Mouse (Mus musculus) heart, embryonic 13.5 days (tissue): ENCODE measurements around the gene Amotl2. TPM values are rescaled to one million over a fixed set of nuclear protein-coding genes. Genes with fewer than 3 reads are reported as not detected.

Experiments used
- ATAC-seq: fragments of 200-750 bp; cut with Nextera tagmentation; 2 replicates; pipeline ENCODE4 v1.8.0; 2017; ENCODE audit warnings: moderate TSS enrichment; ENCODE audit not compliant: insufficient number of reproducible peaks, low FRiP score, low TSS enrichment; ENCODE audit errors: extremely low read depth
- H3K27ac ChIP-seq: fragments of 300-500 bp; sonication (generic); replicated peaks from 2 replicates; pipeline ENCODE4 v1.5.1; 2015; ENCODE audit warnings: moderate library complexity, mild to moderate bottlenecking, inconsistent platforms
- H3K27me3 ChIP-seq: fragments of 300-500 bp; sonication (generic); replicated peaks from 2 replicates; pipeline ENCODE4 v1.6.1; 2015; ENCODE audit warnings: mild to moderate bottlenecking, inconsistent platforms
- H3K36me3 ChIP-seq: fragments of 300-500 bp; sonication (generic); 2 replicates; pipeline ENCODE4 v1.6.1; 2015; ENCODE audit warnings: mild to moderate bottlenecking, inconsistent platforms
- H3K4me1 ChIP-seq: fragments of 300-500 bp; sonication (generic); 2 replicates; pipeline ENCODE4 v1.6.1; 2015; ENCODE audit warnings: inconsistent platforms
- H3K4me2 ChIP-seq: fragments of 300-500 bp; sonication (generic); 2 replicates; pipeline ENCODE4 v1.6.1; 2015; ENCODE audit warnings: inconsistent platforms, mild to moderate bottlenecking, moderate library complexity
- H3K4me3 ChIP-seq: fragments of 300-500 bp; sonication (generic); 2 replicates; pipeline ENCODE4 v1.5.1; 2015; ENCODE audit warnings: moderate library complexity, mild to moderate bottlenecking, inconsistent platforms
- H3K9ac ChIP-seq: fragments of 300-500 bp; sonication (generic); 2 replicates; pipeline ENCODE4 v1.6.1; 2015; ENCODE audit warnings: inconsistent platforms, mild to moderate bottlenecking, moderate library complexity
- H3K9me3 ChIP-seq: fragments of 300-500 bp; sonication (generic); 2 replicates; pipeline ENCODE4 v1.6.1; 2016; ENCODE audit warnings: inconsistent platforms
- WGBS: fragments of 180-500 bp; shearing (Covaris S2); methylation state at CpG from one replicate; pipeline ENCODE4 v1.1.7; 2015; ENCODE audit warnings: mixed read lengths; 5-methylcytosine and 5-hydroxymethylcytosine counted together
- polyA plus RNA-seq: library from polyadenylated mRNA; unstranded; fragments of >200 nt; fragmentation: Nextera tagmentation; extraction: Ambion mirVana; gene quantifications from 2 replicates; pipeline ENCODE4 v1.2.1, GENCODE M21; 2015

Gene Amotl2
- polyA plus RNA-seq, 1 experiment from 2014 or later = 35.9 TPM

- Histone ChIP-seq H3K4me1 (peaks cover 45% of the 10 kb centered on the region), H3K27me3 (no peaks in the 10 kb centered on the region), H3K9me3 (no peaks in the 10 kb centered on the region), H3K4me2 (no peak overlapping the region), H3K4me3 (no peak overlapping the region), H3K9ac (no peak overlapping the region), H3K27ac (no peak overlapping the region), H3K36me3 (peaks cover 37% of the 10 kb centered on the region)
- WGBS = 81% methylated on average over 3 of the region's 3 CpGs
- no peak for ATAC-seq
These were observed 18.8 kb downstream of the Amotl2 start for GRCm38 (mm10) chr9:102735231-102735630.

GRCm38 (mm10) chr9:102735996-102736395 lies 19.5 kb downstream of the Amotl2 start:
- H3K4me2 ChIP-seq = no peak overlapping the region
- H3K27me3 ChIP-seq = no peaks in the 10 kb centered on the region
- ATAC-seq = no peak
- H3K4me1 ChIP-seq = peaks cover 41% of the 10 kb centered on the region
- H3K36me3 ChIP-seq = peaks cover 30% of the 10 kb centered on the region
- H3K4me3 ChIP-seq = no peak overlapping the region
- no peak overlapping the region; the same call in 1 of the 2 replicates for H3K27ac ChIP-seq
- 25% methylated on average over 1 of the region's 1 CpGs for WGBS
- no peaks in the 10 kb centered on the region for H3K9me3 ChIP-seq
- H3K9ac ChIP-seq = 0 out of 2 replicates have a peak overlapping the region, but pooled peaks have one; percentile 28

- no peak overlapping the region for H3K4me3 ChIP-seq
- H3K36me3 ChIP-seq = peaks cover 16% of the 10 kb centered on the region
- H3K9ac ChIP-seq = no peak overlapping the region
- no peaks in the 10 kb centered on the region for H3K9me3 ChIP-seq
- H3K4me1 ChIP-seq = peaks cover 27% of the 10 kb centered on the region
- no peak for ATAC-seq
- H3K27me3 ChIP-seq = no peaks in the 10 kb centered on the region
- H3K27ac ChIP-seq = no peak overlapping the region
- WGBS = 36% methylated on average over 1 of the region's 1 CpGs
- H3K4me2 ChIP-seq = no peak overlapping the region
These were observed 20.9 kb downstream of the Amotl2 start for GRCm38 (mm10) chr9:102737405-102737804.

DNA sequence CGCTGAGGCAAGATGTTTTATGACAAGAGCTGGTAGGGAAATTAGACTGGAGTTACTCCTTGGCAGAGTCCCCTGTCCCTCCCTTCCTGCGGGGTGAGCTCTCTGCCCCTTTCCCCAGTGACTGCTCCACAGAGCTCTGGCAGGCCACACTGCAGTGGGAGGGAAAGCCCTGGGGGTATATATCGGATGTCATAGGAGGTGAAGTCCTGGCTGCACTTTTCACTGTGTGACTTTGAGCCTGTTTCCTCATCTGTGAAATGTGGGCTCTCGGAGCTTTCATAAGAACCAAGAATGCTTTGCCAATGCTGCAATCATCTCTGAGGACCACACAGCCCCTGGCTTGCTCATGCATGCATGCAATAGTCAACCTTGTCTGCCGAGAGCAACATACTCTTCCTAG lies 30.3 kb downstream of the Amotl2 start:
- no peak overlapping the region for H3K9ac ChIP-seq
- 70% methylated on average over 5 of the region's 5 CpGs for WGBS
- H3K4me1 ChIP-seq = no peaks in the 10 kb centered on the region
- no peak for ATAC-seq
- H3K27me3 ChIP-seq = no peaks in the 10 kb centered on the region
- H3K4me3 ChIP-seq = no peak overlapping the region
- H3K27ac ChIP-seq = no peak overlapping the region
- H3K4me2 ChIP-seq = no peak overlapping the region
- H3K9me3 ChIP-seq = no peaks in the 10 kb centered on the region
- no peaks in the 10 kb centered on the region for H3K36me3 ChIP-seq

GRCm38 (mm10) chr9:102747902-102748301 lies 31.4 kb downstream of the Amotl2 start:
- Histone ChIP-seq H3K27ac (no peak overlapping the region), H3K4me2 (no peak overlapping the region), H3K27me3 (no peaks in the 10 kb centered on the region), H3K9me3 (no peaks in the 10 kb centered on the region), H3K4me3 (no peak overlapping the region), H3K9ac (no peak overlapping the region), H3K4me1 (no peaks in the 10 kb centered on the region), H3K36me3 (no peaks in the 10 kb centered on the region)
- ATAC-seq = no peak
- WGBS = 55% methylated on average over 5 of the region's 5 CpGs

GRCm38 (mm10) chr9:102749216-102749615 lies 32.7 kb downstream of the Amotl2 start:
- Histone ChIP-seq H3K27me3 (no peaks in the 10 kb centered on the region), H3K4me3 (no peak overlapping the region), H3K4me2 (no peak overlapping the region), H3K36me3 (no peaks in the 10 kb centered on the region), H3K4me1 (0 out of 2 replicates have a peak, but pooled peaks cover 5% of the 10 kb centered on the region), H3K27ac (no peak overlapping the region), H3K9ac (no peak overlapping the region), H3K9me3 (no peaks in the 10 kb centered on the region)
- 79% methylated on average over 11 of the region's 11 CpGs for WGBS
- ATAC-seq = no peak

- Histone ChIP-seq H3K27me3 (no peaks in the 10 kb centered on the region), H3K36me3 (no peaks in the 10 kb centered on the region), H3K4me3 (no peak overlapping the region), H3K4me1 (peaks cover 24% of the 10 kb centered on the region), H3K27ac (no peak overlapping the region), H3K4me2 (no peak overlapping the region), H3K9me3 (no peaks in the 10 kb centered on the region), H3K9ac (no peak overlapping the region)
- 83% methylated on average over 5 of the region's 5 CpGs for WGBS
- no peak for ATAC-seq
These were observed 35.3 kb downstream of the Amotl2 start for GRCm38 (mm10) chr9:102751632-102752303.

DNA sequence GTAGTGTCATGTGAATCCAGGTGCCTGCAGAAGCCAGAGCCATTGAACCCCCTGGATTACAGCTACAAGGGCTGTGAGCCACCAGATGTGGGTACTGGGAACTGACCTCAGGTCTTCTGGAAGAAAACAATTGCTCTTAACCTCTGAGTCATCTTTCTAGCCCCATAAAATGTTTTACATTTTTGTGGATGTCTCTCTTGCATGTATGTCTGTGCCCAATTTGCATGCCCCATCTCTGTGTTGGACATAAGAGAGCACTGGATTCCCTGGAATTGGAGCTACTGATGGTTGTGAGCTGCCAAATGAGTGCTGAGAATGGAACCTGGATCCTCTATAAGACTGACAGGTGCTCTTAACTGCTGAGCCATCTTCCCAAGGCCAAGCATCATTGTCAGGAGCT lies 36.8 kb downstream of the Amotl2 start:
- Histone ChIP-seq H3K36me3 (no peaks in the 10 kb centered on the region), H3K9ac (no peak overlapping the region)

DNA sequence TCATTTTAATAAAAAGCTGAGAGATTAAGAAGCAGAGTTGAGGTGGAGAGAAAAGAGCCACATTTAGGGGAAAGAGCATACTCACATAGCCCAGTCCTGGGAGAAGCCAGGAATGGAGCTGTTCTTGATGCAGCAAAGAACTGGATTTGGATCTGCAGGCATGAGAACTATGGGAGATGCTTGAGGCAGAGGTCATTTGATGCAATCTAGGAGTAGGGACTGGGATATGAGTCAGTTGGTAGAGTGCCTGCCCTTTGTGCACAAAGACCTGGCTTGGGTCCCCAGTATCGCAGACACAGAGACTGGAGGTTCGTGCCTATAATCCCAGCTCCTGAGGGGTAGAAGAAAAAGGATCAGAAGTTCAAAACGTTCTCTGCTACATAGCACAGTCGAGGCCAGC lies 38.7 kb downstream of the Amotl2 start:
- no peak overlapping the region for H3K4me2 ChIP-seq
- H3K4me1 ChIP-seq = peaks cover 43% of the 10 kb centered on the region
- no peak overlapping the region for H3K9ac ChIP-seq
- no peak overlapping the region for H3K4me3 ChIP-seq
- H3K9me3 ChIP-seq = no peaks in the 10 kb centered on the region
- 84% methylated on average over 4 of the region's 4 CpGs for WGBS
- no peaks in the 10 kb centered on the region for H3K27me3 ChIP-seq
- no peaks in the 10 kb centered on the region for H3K36me3 ChIP-seq
- ATAC-seq = no peak
- no peak overlapping the region for H3K27ac ChIP-seq

More for the DNA sequence above, 36.8 kb downstream of the Amotl2 start:
- H3K4me3 ChIP-seq = no peak overlapping the region
- no peak overlapping the region for H3K27ac ChIP-seq
- ATAC-seq = no peak
- no peaks in the 10 kb centered on the region for H3K9me3 ChIP-seq
- no peaks in the 10 kb centered on the region for H3K27me3 ChIP-seq
- H3K4me1 ChIP-seq = peaks cover 25% of the 10 kb centered on the region
- H3K4me2 ChIP-seq = no peak overlapping the region

DNA sequence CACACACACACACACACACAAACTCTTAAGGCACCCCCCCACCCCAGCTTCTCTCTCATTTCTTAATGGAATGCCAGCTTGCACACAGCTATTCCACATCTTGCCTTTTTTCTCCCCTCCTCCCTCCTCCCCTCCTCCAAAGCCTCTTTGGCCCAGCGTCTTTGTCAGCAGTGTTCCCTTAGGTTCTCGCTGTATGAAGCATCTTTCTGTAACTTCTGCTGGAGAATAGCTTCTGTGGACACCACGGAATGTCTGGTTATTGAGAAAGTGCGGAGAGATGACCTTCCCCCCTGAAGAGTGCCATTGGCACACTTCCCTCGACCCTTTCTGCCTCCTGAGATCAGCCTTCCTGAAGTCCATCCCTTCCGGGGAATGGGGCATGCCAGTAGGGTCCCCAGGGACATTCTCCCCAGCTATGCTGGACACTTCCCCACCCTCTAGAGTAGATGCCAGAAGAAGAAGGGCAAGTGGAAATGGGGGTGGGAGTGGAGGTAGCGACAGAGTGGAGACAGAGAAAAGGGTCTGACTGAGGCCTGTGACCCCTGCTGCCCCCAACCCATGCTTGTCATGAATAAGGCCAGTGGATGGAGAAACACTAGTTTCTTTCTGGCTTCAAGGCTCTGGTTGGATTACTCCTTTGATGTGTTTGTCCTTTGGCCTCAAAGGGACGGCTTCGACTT lies 39.3 kb downstream of the Amotl2 start:
- H3K27ac ChIP-seq = no peak overlapping the region
- no peak overlapping the region for H3K9ac ChIP-seq
- no peak for ATAC-seq
- no peaks in the 10 kb centered on the region for H3K27me3 ChIP-seq
- 61% methylated on average over 9 of the region's 9 CpGs for WGBS
- no peak overlapping the region for H3K4me2 ChIP-seq
- peaks cover 45% of the 10 kb centered on the region for H3K4me1 ChIP-seq
- no peak overlapping the region for H3K4me3 ChIP-seq
- no peaks in the 10 kb centered on the region for H3K9me3 ChIP-seq
- no peaks in the 10 kb centered on the region for H3K36me3 ChIP-seq

DNA sequence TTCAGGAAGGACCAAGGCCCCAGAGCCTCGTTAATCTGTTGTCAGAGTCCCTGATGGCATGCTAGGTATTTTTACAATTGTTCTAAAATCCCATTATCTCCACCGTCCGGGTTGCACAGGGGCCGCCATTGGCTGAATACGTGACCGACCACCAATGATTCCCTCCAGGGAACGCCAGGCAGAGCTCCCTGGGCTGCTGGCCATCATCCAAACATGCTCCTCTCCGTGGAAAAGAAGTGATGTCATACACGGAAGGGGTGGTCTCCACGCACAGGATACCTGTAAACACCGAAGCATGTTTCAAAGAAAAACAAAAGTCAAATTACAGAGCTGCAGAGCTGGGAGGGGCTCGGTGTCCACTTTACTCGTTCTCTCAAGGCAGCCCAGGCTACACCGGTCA lies 39.9 kb downstream of the Amotl2 start:
- WGBS = 50% methylated on average over 14 of the region's 14 CpGs
- Histone ChIP-seq H3K27ac (no peak overlapping the region), H3K4me3 (no peak overlapping the region), H3K4me1 (peaks cover 45% of the 10 kb centered on the region), H3K9me3 (no peaks in the 10 kb centered on the region), H3K36me3 (no peaks in the 10 kb centered on the region), H3K9ac (no peak overlapping the region), H3K27me3 (no peaks in the 10 kb centered on the region), H3K4me2 (no peak overlapping the region)
- no peak for ATAC-seq

GRCm38 (mm10) chr9:102758851-102759250 lies 42.4 kb downstream of the Amotl2 start:
- Histone ChIP-seq H3K36me3 (no peaks in the 10 kb centered on the region), H3K4me2 (no peak overlapping the region), H3K4me1 (peaks cover 53% of the 10 kb centered on the region), H3K4me3 (no peak overlapping the region), H3K27me3 (no peaks in the 10 kb centered on the region), H3K9me3 (no peaks in the 10 kb centered on the region), H3K9ac (peak overlapping the region; percentile 42; the same call in 1 of the 2 replicates), H3K27ac (peak overlapping the region; percentile 88)
- 35% methylated on average over 1 of the region's 1 CpGs for WGBS
- ATAC-seq = no peak
